Mouse (Mus musculus) frontal cortex, postnatal 36 days (tissue): ENCODE measurements at regions not wholly inside any gene's neighbourhood (a gene's known extent, or its start where the extent isn't known, plus 50 kb on each side); places are given as distances from the start of the nearest gene placed in this dataset.

Experiments
- DNase-seq, 2 experiments: peaks; one replicate each; pipeline ENCODE4 v3.0.0; 2022; ENCODE audit warnings: low spot score in 2 of 2

- DNase-seq = no peak
Measured at GRCm38 (mm10) chr3:34384965-34385505, 265.2 kb upstream of the Sox2 start.

GRCm38 (mm10) chr3:34377913-34378312, 272.3 kb upstream of the Sox2 start:
- DNase-seq = no peak

GRCm38 (mm10) chr3:34377329-34377728, 272.9 kb upstream of the Sox2 start:
- DNase-seq = no peak

GRCm38 (mm10) chr3:34371418-34371817, 278.8 kb upstream of the Sox2 start:
- no peak for DNase-seq

- DNase-seq = no peak
Measured at GRCm38 (mm10) chr3:34338100-34338499, 257.0 kb upstream of the Dnajc19 start.

GRCm38 (mm10) chr3:34333555-34333954, 252.4 kb upstream of the Dnajc19 start:
- no peak for DNase-seq

GRCm38 (mm10) chr3:34331889-34332276, 250.8 kb upstream of the Dnajc19 start:
- DNase-seq = no peak

GRCm38 (mm10) chr3:34330970-34331888, 250.1 kb upstream of the Dnajc19 start:
- no peak for DNase-seq

- DNase-seq = peak; percentile 9 to 43
Measured at GRCm38 (mm10) chr3:34328865-34329264, 247.7 kb upstream of the Dnajc19 start.

- DNase-seq = no peak
Measured at GRCm38 (mm10) chr3:34325669-34326068, 244.5 kb upstream of the Dnajc19 start.

GRCm38 (mm10) chr3:34322527-34323210, 241.5 kb upstream of the Dnajc19 start:
- no peak for DNase-seq

- no peak for DNase-seq
Measured at GRCm38 (mm10) chr3:34314798-34315197, 233.7 kb upstream of the Dnajc19 start.

- no peak for DNase-seq
Measured at GRCm38 (mm10) chr3:34314393-34314792, 233.3 kb upstream of the Dnajc19 start.

- no peak for DNase-seq
Measured at GRCm38 (mm10) chr3:34311944-34312343, 230.8 kb upstream of the Dnajc19 start.

- DNase-seq = no peak
Measured at GRCm38 (mm10) chr3:34299637-34300036, 218.5 kb upstream of the Dnajc19 start.

GRCm38 (mm10) chr3:34287836-34288235, 206.7 kb upstream of the Dnajc19 start:
- peak in 1 of 2 experiments; percentile 23 for DNase-seq

GRCm38 (mm10) chr3:34270154-34270553, 189.0 kb upstream of the Dnajc19 start:
- peak in 1 of 2 experiments; percentile 16 for DNase-seq

GRCm38 (mm10) chr3:34266462-34266861, 185.3 kb upstream of the Dnajc19 start:
- DNase-seq = no peak

- DNase-seq = no peak
Measured at GRCm38 (mm10) chr3:34264811-34265210, 183.7 kb upstream of the Dnajc19 start.

GRCm38 (mm10) chr3:34252730-34253337, 171.7 kb upstream of the Dnajc19 start:
- no peak for DNase-seq

- no peak for DNase-seq
Measured at GRCm38 (mm10) chr3:34242126-34242525, 161.0 kb upstream of the Dnajc19 start.

- DNase-seq = no peak
Measured at GRCm38 (mm10) chr3:34239978-34240377, 158.9 kb upstream of the Dnajc19 start.
